Mouse (Mus musculus) limb, embryonic 15.5 days (tissue): ENCODE measurements around the gene Pomc. TPM values are rescaled to one million over a fixed set of nuclear protein-coding genes. Genes with fewer than 3 reads are reported as not detected.

Experiments
- ATAC-seq: fragments of 200-750 bp; cut with Nextera tagmentation; 2 replicates; pipeline ENCODE4 v1.8.0; 2017; ENCODE audit warnings: low read depth, moderate TSS enrichment; ENCODE audit not compliant: insufficient number of reproducible peaks, low FRiP score, low TSS enrichment
- H3K27ac ChIP-seq: fragments of 300-500 bp; sonication (generic); 2 replicates; pipeline ENCODE4 v1.5.1; 2015; ENCODE audit warnings: moderate library complexity, mild to moderate bottlenecking, inconsistent platforms
- H3K27me3 ChIP-seq: fragments of 300-500 bp; sonication (generic); 2 replicates; pipeline ENCODE4 v1.6.1; 2015; ENCODE audit warnings: inconsistent platforms
- H3K36me3 ChIP-seq: fragments of 300-500 bp; sonication (generic); 2 replicates; pipeline ENCODE4 v1.6.1; 2015; ENCODE audit warnings: inconsistent platforms
- H3K4me1 ChIP-seq: fragments of 300-500 bp; sonication (generic); 2 replicates; pipeline ENCODE4 v1.6.1; 2015; ENCODE audit warnings: inconsistent platforms
- H3K4me2 ChIP-seq: fragments of 300-500 bp; sonication (generic); 2 replicates; pipeline ENCODE4 v1.6.1; 2015; ENCODE audit warnings: mild to moderate bottlenecking, inconsistent platforms
- H3K4me3 ChIP-seq: fragments of 300-500 bp; sonication (generic); 2 replicates; pipeline ENCODE4 v1.5.1; 2015; ENCODE audit warnings: mild to moderate bottlenecking, inconsistent platforms
- H3K9ac ChIP-seq: fragments of 300-500 bp; sonication (generic); 2 replicates; pipeline ENCODE4 v1.6.1; 2015; ENCODE audit warnings: inconsistent platforms
- H3K9me3 ChIP-seq: fragments of 300-500 bp; sonication (generic); 2 replicates; pipeline ENCODE4 v1.6.1; 2016; ENCODE audit warnings: inconsistent platforms
- WGBS: fragments of 180-500 bp; shearing (Covaris S2); methylation state at CpG from one replicate; pipeline ENCODE4 v1.1.7; 2015; 5-methylcytosine and 5-hydroxymethylcytosine counted together
- polyA plus RNA-seq: library from polyadenylated mRNA; unstranded; fragments of >200 nt; fragmentation: Nextera tagmentation; extraction: Ambion mirVana; gene quantifications from 2 replicates; pipeline ENCODE4 v1.2.1, GENCODE M21; 2015

Pomc gene
- polyA plus RNA-seq, 1 experiment from 2014 or later: 2.0 TPM

DNA sequence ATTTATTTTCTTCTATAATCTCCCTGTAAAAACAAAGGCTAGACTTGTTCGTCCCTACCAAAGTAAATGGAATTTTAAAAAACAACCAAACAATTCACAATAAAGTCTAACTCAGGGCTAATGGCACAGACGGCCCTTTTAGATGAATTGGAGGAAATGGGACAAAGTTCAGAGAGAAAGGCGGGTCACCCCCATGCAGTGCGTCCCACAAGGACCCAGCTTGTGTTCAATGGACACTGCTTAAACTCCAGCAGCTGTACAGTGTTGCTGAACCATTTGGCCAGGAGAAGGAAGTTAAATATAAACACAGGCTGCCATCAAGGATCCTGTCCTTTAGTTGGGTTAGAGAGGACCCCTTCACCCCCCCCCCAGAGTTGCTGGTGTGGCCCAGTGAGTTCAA lies 53.0 kb downstream of the Pomc start:
- Histone ChIP-seq H3K4me1 (peaks cover 9% of the 10 kb centered on the region; the same call in 1 of the 2 replicates), H3K9ac (no peak overlapping the region), H3K27me3 (no peaks in the 10 kb centered on the region), H3K4me3 (no peak overlapping the region), H3K9me3 (no peaks in the 10 kb centered on the region), H3K27ac (no peak overlapping the region), H3K36me3 (no peaks in the 10 kb centered on the region), H3K4me2 (no peak overlapping the region)
- WGBS: 55% methylated on average over 4 of the region's 4 CpGs
- no peak for ATAC-seq

DNA sequence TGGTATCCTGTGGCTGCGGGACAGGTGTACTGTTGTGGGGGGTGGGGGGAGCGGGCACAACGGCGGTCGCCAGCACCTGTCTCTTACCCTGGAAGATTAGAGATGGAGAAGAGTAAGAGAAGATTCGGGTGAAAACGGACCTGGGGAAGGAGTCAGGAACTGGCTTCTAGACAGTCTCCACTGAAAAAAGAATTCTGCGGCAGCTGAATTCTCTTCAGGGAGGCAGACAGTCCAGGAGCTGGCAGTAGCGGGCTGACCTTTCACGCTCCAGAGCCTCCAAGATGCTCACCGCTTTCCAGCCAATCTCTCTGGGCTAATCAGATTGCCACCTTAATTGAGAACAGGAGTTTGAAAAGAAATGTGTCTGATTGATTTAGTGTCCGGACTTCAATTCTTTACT lies 54.0 kb downstream of the Pomc start:
- H3K27ac ChIP-seq: no peak overlapping the region
- H3K4me1 ChIP-seq: peaks cover 9% of the 10 kb centered on the region; the same call in 1 of the 2 replicates
- H3K4me2 ChIP-seq: no peak overlapping the region
- H3K27me3 ChIP-seq: no peaks in the 10 kb centered on the region
- no peak for ATAC-seq
- H3K4me3 ChIP-seq: no peak overlapping the region
- WGBS: 41% methylated on average over 12 of the region's 12 CpGs
- H3K9me3 ChIP-seq: no peaks in the 10 kb centered on the region
- no peaks in the 10 kb centered on the region for H3K36me3 ChIP-seq
- H3K9ac ChIP-seq: no peak overlapping the region

Other genes starting within 250 kb of the Pomc start
- 133 and 142 TPM in 2 replicates for gene Dnmt3a, start 148.9 kb upstream of the Pomc start, polyA plus RNA-seq
- gene Efr3b, start 84.0 kb downstream of the Pomc start, polyA plus RNA-seq: 3.5 and 3.7 TPM in 2 replicates
- gene Dnajc27, start 127.6 kb downstream of the Pomc start, polyA plus RNA-seq: 5.1 and 5.5 TPM in 2 replicates
- 11.4 and 14.1 TPM in 2 replicates for gene Adcy3, start 178.2 kb downstream of the Pomc start, polyA plus RNA-seq